Comparison of ENCODE assay signal across 8 mouse cellular contexts in the genomic region with DNA sequence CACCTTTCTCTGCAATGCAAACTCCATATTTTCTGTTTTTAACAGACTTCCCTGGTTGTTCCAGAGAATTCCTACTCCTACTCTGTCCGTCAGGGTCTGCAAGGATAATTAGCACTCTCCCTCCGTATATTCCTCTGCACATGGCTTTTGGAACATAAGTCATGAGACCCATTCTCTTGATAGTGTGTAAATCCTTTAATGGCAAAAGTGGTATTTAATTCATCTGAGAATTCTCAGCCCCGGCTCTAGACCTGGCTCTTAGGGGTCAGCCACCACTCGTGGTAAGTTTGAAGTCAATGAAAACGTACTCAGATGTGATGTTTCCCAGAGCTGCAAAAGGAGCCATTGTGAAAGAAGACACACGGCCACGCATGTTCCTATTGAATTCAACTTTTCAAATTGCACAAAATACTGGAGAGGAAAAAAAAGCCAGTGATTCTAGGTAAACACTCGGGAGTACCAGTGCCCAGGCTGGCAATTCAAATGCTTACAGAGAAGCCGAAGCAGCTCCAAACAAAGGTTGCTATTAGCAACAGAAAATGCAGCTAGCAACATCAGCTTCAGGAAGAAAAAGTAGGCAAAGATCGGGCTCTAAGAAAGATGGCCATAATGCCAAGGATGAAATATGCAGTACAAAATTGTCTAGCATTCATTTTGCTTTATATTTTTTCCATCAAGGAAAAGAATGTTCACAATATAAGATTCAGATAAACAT.
A peak's percentile ranks its signal among the peaks of the same experiment; 100 is the strongest.
DNase-seq lines count a peak whose midpoint lies in the region; ATAC-seq lines count a peak whose summit lies in the region.

No protein-coding gene starts in this region.

- no peaks in the 10 kb centered on the region for H3K36me3 ChIP-seq in neural tube, embryonic 11.5 days (ENCODE audit: control insufficient read depth, insufficient read depth, low read length)
- H3K36me3 ChIP-seq in macrophage (ENCODE audit: inconsistent target): no peaks in the 10 kb centered on the region
- no peaks in the 10 kb centered on the region for H3K36me3 ChIP-seq in liver, embryonic 11.5 days (ENCODE audit: control insufficient read depth, insufficient read depth, low read length)

- no peaks in the 10 kb centered on the region for H3K9me3 ChIP-seq in neural tube, embryonic 11.5 days (ENCODE audit: control insufficient read depth, low read length)
- H3K9me3 ChIP-seq in liver, embryonic 11.5 days (ENCODE audit: control insufficient read depth, low read length): no peaks in the 10 kb centered on the region

- no peak overlapping the region for H3K27ac ChIP-seq in neural tube, embryonic 11.5 days (ENCODE audit: low read depth, low read length)
- H3K27ac ChIP-seq in macrophage: peak overlapping the region; percentile 49
- no peak overlapping the region for H3K27ac ChIP-seq in liver, embryonic 11.5 days (ENCODE audit: low read depth, low read length)

- peak; percentile 64 for DNase-seq in embryo, embryonic 10 days (ENCODE audit: low spot score)
- no peak for DNase-seq in embryo, embryonic 9.5 days (ENCODE audit: extremely low spot score)
- DNase-seq in neural tube, embryonic 11.5 days (ENCODE audit: low spot score): peak; percentile 34
- no peak for DNase-seq in neural tube, embryonic 10.5 days (ENCODE audit: extremely low spot score, low spot score)
- DNase-seq in telencephalon, adult 2 months (ENCODE audit: low read depth, low spot score): peak; percentile 24
- DNase-seq in liver, embryonic 11.5 days (ENCODE audit: low spot score): no peak
- DNase-seq in yolk sac, embryonic 10.5 days (ENCODE audit: low spot score): no peak

- H3K4me2 ChIP-seq in neural tube, embryonic 11.5 days (ENCODE audit: low read depth): peak overlapping the region; percentile 19; the same call in 1 of the 2 replicates
- H3K4me2 ChIP-seq in liver, embryonic 11.5 days: no peak overlapping the region

- H3K4me1 ChIP-seq in neural tube, embryonic 11.5 days (ENCODE audit: control insufficient read depth, insufficient read depth, low read length): no peaks in the 10 kb centered on the region
- no peaks in the 10 kb centered on the region for H3K4me1 ChIP-seq in liver, embryonic 11.5 days (replicated peaks; ENCODE audit: control insufficient read depth, insufficient read depth, low read length)

- WGBS in neural tube, embryonic 11.5 days: 45% methylated on average over 10 of the region's 10 CpGs
- WGBS in macrophage (ENCODE audit: missing documents): 69% methylated on average over 10 of the region's 10 CpGs
- WGBS in liver, embryonic 11.5 days: 68% methylated on average over 10 of the region's 10 CpGs

- H3K4me3 ChIP-seq in neural tube, embryonic 11.5 days (ENCODE audit: low read depth, low read length): no peak overlapping the region
- H3K4me3 ChIP-seq in macrophage (ENCODE audit: inconsistent target): no peak overlapping the region
- no peak overlapping the region for H3K4me3 ChIP-seq in liver, embryonic 11.5 days (ENCODE audit: low read depth, low read length)

- H3K27me3 ChIP-seq in neural tube, embryonic 11.5 days (ENCODE audit: control insufficient read depth, insufficient read depth, low read length): no peaks in the 10 kb centered on the region
- no peaks in the 10 kb centered on the region for H3K27me3 ChIP-seq in liver, embryonic 11.5 days (replicated peaks; ENCODE audit: control insufficient read depth, insufficient read depth, low read length)

- H3K9ac ChIP-seq in neural tube, embryonic 11.5 days (ENCODE audit: low read length): no peak overlapping the region; the same call in 1 of the 2 replicates
- H3K9ac ChIP-seq in liver, embryonic 11.5 days (ENCODE audit: low read depth, low read length): no peak overlapping the region

- ATAC-seq in neural tube, embryonic 11.5 days (ENCODE audit: insufficient read depth, low FRiP score, low TSS enrichment): peak; percentile 45; the same call in 1 of the 2 replicates
- no peak for ATAC-seq in liver, embryonic 11.5 days (replicated peaks; ENCODE audit: low FRiP score)

- H3K79me2 ChIP-seq in macrophage (ENCODE audit: inconsistent target): no peaks in the 10 kb centered on the region

Comparison
In these comparisons a context has a peak if more than half of its experiments do, and no peak if none do; other contexts are left out.
1. DNase-seq: peak in embryo, embryonic 10 days (single experiment), neural tube, embryonic 11.5 days (single experiment) and telencephalon, adult 2 months (single experiment); none in embryo, embryonic 9.5 days (single experiment), neural tube, embryonic 10.5 days (single experiment), liver, embryonic 11.5 days (single experiment) and yolk sac, embryonic 10.5 days (single experiment).